Mouse (Mus musculus) E14TG2a.4 (cell line): ENCODE measurements around the gene Plin3.

Source experiments
- CTCF ChIP-seq: conservative IDR thresholded peaks from 2 replicates; pipeline ENCODE4 v1.5.1; 2014; ENCODE audit warnings: low read length
- NANOG ChIP-seq: IDR thresholded peaks from 2 replicates; pipeline ENCODE4 v1.6.1; 2014; ENCODE audit warnings: borderline replicate concordance, low read length, mixed read lengths

DNA sequence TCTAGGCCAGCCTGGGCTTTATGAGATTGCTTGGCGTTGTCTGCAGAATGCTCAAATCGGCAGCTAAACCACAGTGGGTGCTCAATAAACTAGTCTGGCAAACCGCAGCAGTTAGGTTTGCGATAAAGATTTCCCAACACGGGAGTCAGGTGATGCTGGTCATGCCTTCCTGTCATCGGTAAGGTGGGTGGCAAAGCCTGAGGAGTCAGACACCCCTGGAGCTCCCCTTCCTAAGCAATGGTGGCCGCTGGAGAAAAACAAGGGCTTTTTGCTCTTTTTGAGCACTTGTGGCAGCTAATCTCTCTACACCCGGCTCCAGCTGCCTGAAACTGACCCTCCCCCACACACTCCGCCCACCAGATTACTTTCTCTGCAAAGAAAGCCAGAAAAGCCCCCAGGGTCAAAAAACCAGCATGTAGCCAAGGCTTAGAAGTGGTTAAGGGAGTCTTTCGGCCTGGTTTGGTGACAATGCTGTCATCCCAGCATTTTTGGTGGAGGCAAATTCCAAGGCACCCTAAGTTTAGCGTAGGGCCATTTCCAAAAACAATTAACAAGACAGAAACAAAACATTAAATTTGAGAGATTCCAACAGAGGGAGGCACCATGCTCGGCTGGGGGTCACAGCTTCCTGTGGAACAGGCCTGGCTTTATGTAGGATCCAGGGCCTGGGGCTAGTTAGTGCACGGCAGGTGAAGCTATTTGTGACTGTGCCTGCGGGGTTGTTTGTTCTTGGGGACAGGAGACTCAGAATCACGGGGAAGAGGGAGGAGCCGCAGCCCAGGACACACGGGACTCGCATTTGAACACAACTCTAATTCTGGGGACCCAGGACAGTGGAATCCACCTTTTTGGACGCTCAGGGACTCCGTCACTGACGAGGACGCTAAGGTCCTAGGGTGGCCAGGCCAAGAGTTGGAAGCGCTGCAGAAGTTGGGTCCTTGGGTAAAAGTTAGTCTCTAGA lies 3.0 kb downstream of the Plin3 start:
- TF ChIP-seq CTCF (no peak), NANOG (peak; percentile 76; the same call in 1 of the 2 replicates)
